Comparison of ENCODE assay signal across 25 mouse cellular contexts in the genomic region with DNA sequence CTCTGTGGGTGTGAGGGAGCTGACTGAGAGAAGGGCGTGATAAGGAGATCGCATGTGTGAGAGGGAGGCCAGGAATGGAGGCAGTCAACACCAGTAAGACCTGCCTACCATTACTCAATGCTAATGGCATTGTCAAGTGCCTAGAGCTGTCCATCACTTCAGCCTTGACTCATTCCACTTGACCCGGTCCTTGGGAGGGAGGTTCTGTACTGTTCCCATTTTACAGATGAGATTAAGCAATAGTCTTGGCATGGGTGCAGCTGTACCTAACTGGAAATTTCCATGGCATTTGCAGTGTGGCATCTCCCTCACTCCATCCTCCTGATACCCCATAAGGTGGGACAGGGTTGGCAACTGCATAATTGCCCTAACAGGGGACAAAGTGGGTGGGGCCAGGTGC.
DNase-seq lines count a peak whose midpoint lies in the region; ATAC-seq and TF ChIP-seq lines count a peak whose summit lies in the region.
"Had no signal": no experiment of that assay in that cellular context is flagged by ENCODE, and none has a peak within 500 bp of the region (broad histone marks: within the 10 kb centered on the region; RNA-seq: fewer than 3 reads in every experiment).

No protein-coding gene starts in this region.

- H3K4me3 ChIP-seq in hindbrain, embryonic 10.5 days: no peak overlapping the region
- no peak overlapping the region for H3K4me3 ChIP-seq in hindbrain, postnatal 0 days (ENCODE audit: low read length)
- peak overlapping the region; percentile 10 for H3K4me3 ChIP-seq in megakaryocyte, embryonic 14.5 days (replicated peaks)
- H3K4me3 ChIP-seq in midbrain, embryonic 13.5 days (replicated peaks): no peak overlapping the region
- H3K4me3 ChIP-seq in midbrain, postnatal 0 days (ENCODE audit: low read depth, low read length): no peak overlapping the region
- no peak overlapping the region for H3K4me3 ChIP-seq in stomach, postnatal 0 days (ENCODE audit: low read depth, low read length)
- H3K4me3 ChIP-seq in forebrain, embryonic 11.5 days (ENCODE audit: low read depth, low read length): no peak overlapping the region
- H3K4me3 ChIP-seq: embryonic facial prominence, embryonic 12.5 days; embryonic facial prominence, embryonic 15.5 days; forebrain, embryonic 12.5 days; forebrain, embryonic 15.5 days; heart, embryonic 13.5 days; hindbrain, embryonic 15.5 days had no signal

- H3K4me1 ChIP-seq in hindbrain, embryonic 10.5 days (replicated peaks): peaks cover 48% of the 10 kb centered on the region
- peaks cover 7% of the 10 kb centered on the region; the same call in 1 of the 2 replicates for H3K4me1 ChIP-seq in hindbrain, postnatal 0 days (ENCODE audit: insufficient read depth, low read length)
- H3K4me1 ChIP-seq in megakaryocyte, embryonic 14.5 days: 0 out of 2 replicates have a peak, but pooled peaks cover 4% of the 10 kb centered on the region
- H3K4me1 ChIP-seq in midbrain, embryonic 13.5 days (replicated peaks): peaks cover 31% of the 10 kb centered on the region
- peaks cover 3% of the 10 kb centered on the region; the same call in 1 of the 2 replicates for H3K4me1 ChIP-seq in midbrain, postnatal 0 days (ENCODE audit: insufficient read depth, low read length)
- no peaks in the 10 kb centered on the region for H3K4me1 ChIP-seq in stomach, postnatal 0 days (replicated peaks; ENCODE audit: control insufficient read depth, insufficient read depth)
- H3K4me1 ChIP-seq in forebrain, embryonic 11.5 days (replicated peaks; ENCODE audit: control insufficient read depth, insufficient read depth, low read length): peaks cover 5% of the 10 kb centered on the region
- H3K4me1 ChIP-seq: heart, embryonic 13.5 days had no signal

- H3K9me3 ChIP-seq in hindbrain, embryonic 10.5 days: peaks cover 15% of the 10 kb centered on the region; the same call in 1 of the 2 replicates
- H3K9me3 ChIP-seq in hindbrain, postnatal 0 days (ENCODE audit: low read length): peaks cover 8% of the 10 kb centered on the region; the same call in 1 of the 2 replicates
- H3K9me3 ChIP-seq in megakaryocyte, embryonic 14.5 days: peaks cover 41% of the 10 kb centered on the region
- peaks cover 6% of the 10 kb centered on the region; the same call in 1 of the 2 replicates for H3K9me3 ChIP-seq in midbrain, embryonic 13.5 days
- peaks cover 8% of the 10 kb centered on the region; the same call in 1 of the 2 replicates for H3K9me3 ChIP-seq in midbrain, postnatal 0 days (ENCODE audit: low read length)
- H3K9me3 ChIP-seq in stomach, postnatal 0 days (ENCODE audit: control insufficient read depth, low read length): 0 out of 2 replicates have a peak, but pooled peaks cover 2% of the 10 kb centered on the region
- peaks cover 10% of the 10 kb centered on the region; the same call in 1 of the 2 replicates for H3K9me3 ChIP-seq in forebrain, embryonic 11.5 days (ENCODE audit: control insufficient read depth, low read length)

- H3K36me3 ChIP-seq in hindbrain, embryonic 10.5 days: no peaks in the 10 kb centered on the region
- H3K36me3 ChIP-seq in hindbrain, postnatal 0 days (ENCODE audit: insufficient read depth, low read length): no peaks in the 10 kb centered on the region
- no peaks in the 10 kb centered on the region for H3K36me3 ChIP-seq in megakaryocyte, embryonic 14.5 days (replicated peaks; ENCODE audit: low read length)
- H3K36me3 ChIP-seq in midbrain, embryonic 13.5 days: no peaks in the 10 kb centered on the region
- no peaks in the 10 kb centered on the region for H3K36me3 ChIP-seq in midbrain, postnatal 0 days (ENCODE audit: insufficient read depth, low read length)
- H3K36me3 ChIP-seq in stomach, postnatal 0 days (ENCODE audit: control insufficient read depth, insufficient read depth, low read length): no peaks in the 10 kb centered on the region
- H3K36me3 ChIP-seq in forebrain, embryonic 11.5 days (ENCODE audit: control insufficient read depth, insufficient read depth, low read length): no peaks in the 10 kb centered on the region
- H3K36me3 ChIP-seq: embryonic facial prominence, embryonic 12.5 days; embryonic facial prominence, embryonic 15.5 days; forebrain, embryonic 12.5 days; forebrain, embryonic 15.5 days; heart, embryonic 13.5 days; hindbrain, embryonic 15.5 days had no signal

- WGBS in hindbrain, embryonic 10.5 days: 96% methylated on average over 3 of the region's 3 CpGs
- WGBS in hindbrain, postnatal 0 days: 89% methylated on average over 3 of the region's 3 CpGs
- WGBS in midbrain, embryonic 13.5 days: 95% methylated on average over 3 of the region's 3 CpGs
- 96% methylated on average over 3 of the region's 3 CpGs for WGBS in midbrain, postnatal 0 days
- 73% methylated on average over 3 of the region's 3 CpGs for WGBS in stomach, postnatal 0 days
- WGBS in forebrain, embryonic 11.5 days: 90% methylated on average over 3 of the region's 3 CpGs

- peaks cover 25% of the 10 kb centered on the region for H3K27me3 ChIP-seq in hindbrain, embryonic 10.5 days (ENCODE audit: insufficient read depth, poor library complexity, severe bottlenecking)
- H3K27me3 ChIP-seq in hindbrain, postnatal 0 days (ENCODE audit: insufficient read depth, low read length): 0 out of 2 replicates have a peak, but pooled peaks cover 3% of the 10 kb centered on the region
- H3K27me3 ChIP-seq in megakaryocyte, embryonic 14.5 days (replicated peaks): peaks cover 68% of the 10 kb centered on the region
- 0 out of 2 replicates have a peak, but pooled peaks cover 3% of the 10 kb centered on the region for H3K27me3 ChIP-seq in midbrain, embryonic 13.5 days
- no peaks in the 10 kb centered on the region; the same call in 1 of the 2 replicates for H3K27me3 ChIP-seq in midbrain, postnatal 0 days (ENCODE audit: insufficient read depth, low read length)
- H3K27me3 ChIP-seq in stomach, postnatal 0 days (ENCODE audit: control insufficient read depth, insufficient read depth, low read length): no peaks in the 10 kb centered on the region
- peaks cover 48% of the 10 kb centered on the region for H3K27me3 ChIP-seq in forebrain, embryonic 11.5 days (ENCODE audit: control insufficient read depth, insufficient read depth, low read length)
- H3K27me3 ChIP-seq: embryonic facial prominence, embryonic 12.5 days; embryonic facial prominence, embryonic 15.5 days; Patski had no signal

- DNase-seq in hindbrain, embryonic 10.5 days (ENCODE audit: low spot score): no peak
- no peak for DNase-seq in hindbrain, postnatal 0 days (ENCODE audit: low spot score)
- DNase-seq in midbrain, postnatal 0 days (ENCODE audit: low spot score): no peak
- no peak for DNase-seq in stomach, postnatal 0 days (ENCODE audit: low spot score)
- DNase-seq in forebrain, embryonic 11.5 days (ENCODE audit: low spot score): no peak
- DNase-seq: cerebellum, adult 11 months; cerebellum, adult 2 months; cerebellum, adult 9-11 months; cerebellum, postnatal 25 days; gastrocnemius, postnatal 25 days; heart, adult 18-20 months; heart, postnatal 14 days; heart, postnatal 4 days had no signal

- no peak for TF ChIP-seq EP300 in stomach, postnatal 0 days (optimal IDR thresholded peaks at IDR 0.05)

- no peak for ATAC-seq in hindbrain, postnatal 0 days
- no peak for ATAC-seq in megakaryocyte, adult 5-6 weeks (ENCODE audit: poor library complexity, severe bottlenecking)
- no peak for ATAC-seq in midbrain, embryonic 13.5 days
- ATAC-seq in midbrain, postnatal 0 days (ENCODE audit: low FRiP score): no peak
- ATAC-seq in stomach, postnatal 0 days (ENCODE audit: low FRiP score, low TSS enrichment): 0 out of 2 replicates have a peak, but pooled peaks have one; percentile 10
- ATAC-seq in forebrain, embryonic 11.5 days (replicated peaks; ENCODE audit: low FRiP score): no peak
- ATAC-seq: inflammation-experienced regulatory T-cells, adult 6 months; intestine, embryonic 16.5 days; Patski had no signal

- no peak for TF ChIP-seq CTCF in hindbrain, postnatal 0 days (IDR thresholded peaks at IDR 0.05; ENCODE audit: low read depth)
- no peak for TF ChIP-seq CTCF in midbrain, postnatal 0 days (IDR thresholded peaks at IDR 0.05)
- no peak for TF ChIP-seq CTCF in stomach, postnatal 0 days (IDR thresholded peaks at IDR 0.05; ENCODE audit: low read depth)

- peak overlapping the region; percentile 88 for H3K27ac ChIP-seq in hindbrain, embryonic 10.5 days
- H3K27ac ChIP-seq in hindbrain, postnatal 0 days: no peak overlapping the region
- H3K27ac ChIP-seq in midbrain, embryonic 13.5 days: peak overlapping the region; percentile 80
- no peak overlapping the region for H3K27ac ChIP-seq in midbrain, postnatal 0 days (ENCODE audit: low read depth, low read length)
- H3K27ac ChIP-seq in stomach, postnatal 0 days (replicated peaks): no peak overlapping the region
- no peak overlapping the region for H3K27ac ChIP-seq in forebrain, embryonic 11.5 days (ENCODE audit: low read depth, low read length)
- H3K27ac ChIP-seq: embryonic facial prominence, embryonic 12.5 days; embryonic facial prominence, embryonic 15.5 days; heart, embryonic 13.5 days had no signal

- no peak overlapping the region for H3K9ac ChIP-seq in hindbrain, postnatal 0 days (replicated peaks; ENCODE audit: low read length)
- no peak overlapping the region for H3K9ac ChIP-seq in midbrain, embryonic 13.5 days (replicated peaks)
- no peak overlapping the region for H3K9ac ChIP-seq in midbrain, postnatal 0 days (replicated peaks; ENCODE audit: low read length, poor library complexity, severe bottlenecking)
- H3K9ac ChIP-seq in stomach, postnatal 0 days (ENCODE audit: low read length): no peak overlapping the region
- no peak overlapping the region for H3K9ac ChIP-seq in forebrain, embryonic 11.5 days (ENCODE audit: low read length)
- H3K9ac ChIP-seq: embryonic facial prominence, embryonic 12.5 days; embryonic facial prominence, embryonic 15.5 days; forebrain, embryonic 12.5 days; forebrain, embryonic 15.5 days; heart, embryonic 13.5 days; hindbrain, embryonic 15.5 days had no signal

- H3K4me2 ChIP-seq in hindbrain, postnatal 0 days (ENCODE audit: low read depth, low read length): no peak overlapping the region
- no peak overlapping the region for H3K4me2 ChIP-seq in midbrain, embryonic 13.5 days (replicated peaks)
- no peak overlapping the region for H3K4me2 ChIP-seq in midbrain, postnatal 0 days (ENCODE audit: low read depth, low read length, poor library complexity, severe bottlenecking)
- H3K4me2 ChIP-seq in stomach, postnatal 0 days (replicated peaks; ENCODE audit: low read depth): no peak overlapping the region
- H3K4me2 ChIP-seq in forebrain, embryonic 11.5 days (ENCODE audit: low read depth, low read length, severe bottlenecking): no peak overlapping the region
- H3K4me2 ChIP-seq: embryonic facial prominence, embryonic 12.5 days; embryonic facial prominence, embryonic 15.5 days; forebrain, embryonic 12.5 days; forebrain, embryonic 15.5 days; heart, embryonic 13.5 days; hindbrain, embryonic 15.5 days had no signal

Comparison
In these comparisons a context has a peak if more than half of its experiments do, and no peak if none do; other contexts are left out.
1. H3K27ac ChIP-seq: peak in hindbrain, embryonic 10.5 days (single experiment) and midbrain, embryonic 13.5 days (single experiment); none in hindbrain, postnatal 0 days (single experiment), midbrain, postnatal 0 days (single experiment), stomach, postnatal 0 days (single experiment) and forebrain, embryonic 11.5 days (single experiment).